Mouse (Mus musculus): ENCODE measurements around the gene Tac2.

The Tac2 gene

DNA sequence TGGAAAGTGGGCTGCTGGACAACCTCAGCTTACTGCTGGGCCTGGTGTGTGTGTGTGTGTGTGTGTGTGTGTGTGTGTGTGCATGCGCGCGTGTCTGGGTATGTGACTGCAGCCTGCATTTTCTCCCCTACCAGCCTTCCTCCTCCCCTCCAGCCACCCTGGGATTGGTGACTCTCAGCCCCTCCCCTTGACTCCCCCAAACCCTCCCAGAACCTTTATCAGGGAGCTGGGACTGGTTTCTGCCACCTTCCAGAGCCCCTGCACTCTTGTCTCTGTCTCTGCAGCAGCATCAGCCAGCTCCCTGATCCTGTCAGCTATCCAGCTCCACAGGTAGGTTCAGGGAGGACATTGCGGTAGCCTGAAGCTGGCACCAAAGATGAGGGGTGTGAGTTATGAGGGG is 858 bp downstream of the Tac2 start:
- DNase-seq (ENCODE audit: low spot score), result no peak

GRCm38 (mm10) chr10:127728437-127728836 is 4.2 kb downstream of the Tac2 start:
- no peak for DNase-seq (ENCODE audit: low spot score)

DNA sequence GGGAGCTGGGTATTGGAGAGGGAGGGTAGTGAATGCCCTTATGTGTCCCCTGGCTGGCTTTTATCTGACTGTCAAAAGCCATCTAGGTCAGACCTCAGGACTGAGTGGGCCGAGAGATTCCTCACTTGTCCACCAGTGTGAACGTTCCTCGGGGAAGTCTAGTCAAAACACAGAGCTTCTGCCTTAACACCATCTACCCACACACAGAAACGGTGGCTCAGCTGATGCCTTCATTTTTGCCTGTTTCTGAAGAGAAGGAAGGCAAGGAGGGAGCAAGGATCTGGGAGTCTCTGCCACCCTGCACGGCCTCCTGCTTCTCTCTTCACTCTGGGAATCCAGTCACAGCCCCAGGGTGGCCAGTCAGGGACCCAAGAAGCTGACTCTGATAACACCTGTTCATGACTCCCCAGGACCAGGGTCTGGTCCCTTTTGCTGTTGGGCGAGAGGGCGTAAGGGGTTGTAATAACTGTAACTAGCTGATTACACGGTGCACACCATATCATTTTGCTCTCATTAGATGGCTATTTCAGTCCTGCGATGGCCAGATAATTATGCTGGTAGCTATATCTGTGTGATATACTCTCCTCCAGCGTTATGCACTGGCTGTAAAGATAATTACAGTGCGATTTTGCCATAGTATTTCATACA is 6.1 kb downstream of the Tac2 start:
- no peak for DNase-seq (ENCODE audit: low spot score)

- DNase-seq (ENCODE audit: low spot score), result no peak
Observed at GRCm38 (mm10) chr10:127730933-127731310, 6.6 kb downstream of the Tac2 start.

- DNase-seq (ENCODE audit: low spot score), result no peak
Observed at GRCm38 (mm10) chr10:127731397-127731796, 7.1 kb downstream of the Tac2 start.

GRCm38 (mm10) chr10:127734434-127734833 is 10.2 kb downstream of the Tac2 start:
- peak; percentile 37 for DNase-seq (ENCODE audit: low spot score)

- no peak for DNase-seq (ENCODE audit: low spot score)
Observed at GRCm38 (mm10) chr10:127736266-127736665, 12.0 kb downstream of the Tac2 start.

DNA sequence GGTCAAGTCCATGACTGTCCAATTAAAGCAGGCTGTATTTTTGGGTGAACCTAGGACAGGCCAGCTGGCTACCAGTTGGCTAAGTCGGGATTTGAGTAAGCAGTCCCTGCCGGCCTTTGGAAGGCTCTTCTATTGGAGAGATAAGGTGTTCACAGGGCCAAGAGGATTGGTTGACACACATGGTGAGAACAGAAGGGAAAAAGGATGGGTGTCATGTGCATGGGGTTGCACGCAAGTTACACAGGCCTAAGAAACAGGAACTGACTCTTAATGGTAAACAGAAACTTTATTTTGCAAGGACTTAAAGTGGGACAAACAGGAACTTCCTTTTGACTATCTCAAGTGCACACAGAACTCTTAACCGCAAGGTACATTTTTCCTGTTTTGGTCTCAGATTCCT is 12.6 kb downstream of the Tac2 start:
- DNase-seq (ENCODE audit: low spot score), result no peak

DNA sequence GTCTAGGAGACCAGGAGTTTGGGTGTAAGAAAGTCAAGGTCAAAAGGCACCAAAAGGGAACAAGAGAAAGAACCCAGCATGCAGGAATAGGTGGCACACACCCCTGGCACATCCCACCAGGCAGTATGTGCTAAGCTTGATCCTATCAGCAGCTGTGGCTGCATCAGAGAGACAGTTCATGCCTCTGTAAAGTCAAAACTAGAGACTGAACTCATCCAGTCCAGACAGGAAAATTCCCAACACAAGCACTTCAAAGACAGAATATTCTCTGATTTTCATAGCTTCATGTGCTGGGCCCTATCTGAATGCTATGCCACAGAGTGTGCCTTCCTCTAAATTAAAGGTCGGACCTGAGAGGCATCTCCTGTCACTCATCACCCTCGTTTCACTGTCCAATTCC is 13.3 kb downstream of the Tac2 start:
- DNase-seq (ENCODE audit: low spot score), result no peak

DNA sequence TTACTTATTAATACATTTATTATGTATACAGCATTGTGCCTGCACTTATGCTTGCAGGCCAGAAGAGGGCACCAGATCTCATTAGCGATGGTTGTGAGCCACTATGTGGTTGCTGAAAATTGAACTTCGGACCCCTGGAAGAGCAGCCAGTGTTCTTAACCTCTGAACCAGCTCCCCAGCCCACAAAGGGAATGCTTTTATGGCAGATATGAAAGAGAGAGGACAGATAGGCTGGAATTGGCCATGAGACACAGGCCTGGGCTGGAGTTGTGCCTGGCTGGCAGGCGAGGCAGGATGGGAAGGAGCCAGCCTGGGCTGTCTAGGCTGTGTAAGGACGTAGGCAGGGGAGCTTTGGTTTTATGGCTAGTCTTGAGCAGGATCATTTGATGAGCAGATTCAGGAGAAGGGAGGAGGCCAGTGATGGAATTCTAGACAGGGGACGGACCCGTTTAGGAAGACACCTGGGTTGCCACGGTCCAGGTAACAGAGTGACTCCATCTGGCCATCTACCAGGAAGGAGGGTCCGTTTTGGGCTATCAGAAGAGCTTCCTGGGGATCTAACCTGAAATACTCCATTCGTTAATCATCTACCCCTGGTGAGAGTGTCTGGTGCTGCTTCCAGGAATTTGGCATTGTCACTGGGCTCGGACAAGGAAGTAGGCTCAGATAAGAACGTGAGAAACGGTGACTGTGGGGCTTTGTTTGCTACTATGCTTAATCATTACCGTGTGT is 14.0 kb downstream of the Tac2 start:
- peak; percentile 10 for DNase-seq (ENCODE audit: low spot score)

- DNase-seq (ENCODE audit: low spot score), result peak; percentile 79
Observed at GRCm38 (mm10) chr10:127739083-127739660, 14.9 kb downstream of the Tac2 start, which contains the start of gene Zbtb39. Zbtb39 (plus strand) TSS chr10:127739538.

DNA sequence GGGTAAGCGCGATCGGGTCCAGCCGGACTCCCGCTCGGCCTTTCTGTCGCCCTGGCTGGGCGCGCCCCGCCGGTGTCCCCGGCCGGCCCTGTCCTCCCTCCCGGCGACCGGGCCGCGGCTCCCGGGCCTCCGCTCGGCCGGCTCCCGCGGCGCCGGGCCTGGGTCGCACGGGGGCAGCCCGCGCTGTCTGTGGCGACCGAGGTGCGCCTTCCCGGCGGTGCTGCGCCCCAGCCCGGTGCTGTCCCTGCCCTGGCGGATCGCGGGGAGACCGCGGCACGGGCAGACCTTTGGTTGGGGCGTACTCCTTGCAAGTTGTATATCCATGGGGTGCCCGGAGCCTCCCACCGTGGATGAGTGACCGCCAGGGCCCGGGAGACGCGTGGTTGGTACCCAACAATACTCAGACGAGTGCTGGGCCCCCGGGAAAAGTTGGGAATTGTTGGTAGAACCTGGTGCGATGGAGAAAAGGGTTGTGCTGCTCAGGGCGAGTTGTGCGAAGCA is 15.4 kb downstream of the Tac2 start:
- DNase-seq (ENCODE audit: low spot score), result peak; percentile 20

- DNase-seq (ENCODE audit: low spot score), result no peak
Observed at GRCm38 (mm10) chr10:127744661-127745060, 20.4 kb downstream of the Tac2 start.

DNA sequence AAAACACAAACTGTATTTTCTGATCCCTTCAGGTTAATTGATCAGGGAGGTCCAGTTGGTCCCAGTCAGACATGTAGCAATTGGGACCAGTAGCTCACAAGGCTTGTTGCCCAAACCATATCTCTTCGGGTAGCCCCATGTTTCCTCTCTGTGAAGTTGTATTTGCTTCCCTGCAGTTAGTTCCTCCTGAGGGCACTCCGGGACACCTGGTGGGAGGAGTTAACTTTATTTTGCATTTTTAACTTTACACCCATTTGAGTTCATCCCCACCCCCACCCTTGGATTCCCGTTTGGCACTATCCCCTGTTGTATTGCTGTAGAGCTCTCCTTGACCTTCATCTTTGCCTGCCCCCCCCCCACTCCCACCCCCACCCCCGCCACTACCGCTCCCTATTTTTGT is 21.6 kb downstream of the Tac2 start:
- DNase-seq (ENCODE audit: low spot score), result no peak

- no peak for DNase-seq (ENCODE audit: low spot score)
Observed at GRCm38 (mm10) chr10:127747254-127747653, 23.0 kb downstream of the Tac2 start.

DNA sequence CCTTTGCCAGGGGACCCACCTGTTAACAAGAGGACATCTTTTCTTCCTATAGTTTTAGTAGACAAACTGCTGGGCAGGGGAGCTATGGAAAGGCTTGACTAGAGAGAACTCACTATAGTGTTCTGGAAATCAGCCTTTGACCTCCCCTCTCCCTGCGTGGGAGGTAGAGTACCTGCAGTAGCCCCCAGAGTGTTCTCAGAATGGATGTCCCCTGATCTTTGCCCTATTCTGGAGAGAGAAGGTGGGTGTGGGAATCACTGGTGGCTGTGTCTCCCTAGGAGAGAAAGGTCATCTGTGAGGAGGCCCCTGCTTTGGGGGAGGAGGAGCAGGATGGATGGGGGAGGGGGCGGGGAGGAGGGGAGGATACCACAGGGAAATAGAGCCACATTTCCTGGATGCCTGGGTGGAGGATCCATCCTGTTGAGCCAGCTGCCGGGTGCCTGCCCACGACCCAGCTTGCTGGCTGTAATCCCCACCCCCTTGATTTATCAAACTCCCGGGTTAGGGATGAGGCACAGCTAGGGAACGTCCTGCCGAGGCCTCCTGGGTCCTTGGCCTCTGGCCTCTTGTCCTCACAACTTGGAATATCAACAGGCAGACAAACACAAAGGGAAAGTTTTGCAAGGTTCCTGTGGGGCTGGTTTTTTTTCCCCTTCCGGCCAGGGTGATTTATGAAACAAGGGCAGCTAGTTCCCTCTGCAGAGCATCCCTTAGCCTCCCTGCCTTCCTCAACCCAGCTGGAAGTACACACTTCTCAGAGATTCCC is 24.8 kb downstream of the Tac2 start:
- no peak for DNase-seq (ENCODE audit: low spot score)

DNA sequence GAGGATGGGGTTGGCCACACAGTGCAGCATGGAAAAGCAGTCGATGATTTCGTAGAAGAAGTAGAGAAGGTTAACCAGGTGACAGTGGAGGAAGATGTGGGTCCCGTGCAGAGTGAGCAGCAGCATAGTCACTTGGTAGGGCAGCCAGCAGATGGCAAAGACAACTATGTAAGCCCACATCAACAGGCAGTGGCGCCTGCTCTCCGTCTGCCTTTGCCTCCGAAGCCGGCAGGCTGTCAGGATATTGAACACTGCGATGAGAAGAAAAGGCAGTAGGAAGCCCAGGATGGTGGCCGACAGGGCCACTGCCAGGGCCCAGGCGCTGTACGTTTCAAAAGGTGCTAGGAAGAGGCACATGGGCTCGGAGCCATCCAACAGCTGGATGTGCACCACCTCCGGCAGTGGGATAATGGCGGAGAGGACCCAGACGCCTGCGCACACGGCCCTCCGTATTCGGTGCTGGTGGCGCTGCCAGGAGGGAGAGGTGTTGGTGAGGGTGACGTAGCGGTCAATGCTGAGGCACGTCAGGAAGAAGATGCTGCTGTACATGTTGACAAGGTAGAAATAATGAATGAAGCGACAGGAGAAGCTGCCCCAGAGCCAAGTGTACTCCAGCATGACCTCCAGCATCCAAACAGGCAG is 26.0 kb downstream of the Tac2 start:
- no peak for DNase-seq (ENCODE audit: low spot score)

DNA sequence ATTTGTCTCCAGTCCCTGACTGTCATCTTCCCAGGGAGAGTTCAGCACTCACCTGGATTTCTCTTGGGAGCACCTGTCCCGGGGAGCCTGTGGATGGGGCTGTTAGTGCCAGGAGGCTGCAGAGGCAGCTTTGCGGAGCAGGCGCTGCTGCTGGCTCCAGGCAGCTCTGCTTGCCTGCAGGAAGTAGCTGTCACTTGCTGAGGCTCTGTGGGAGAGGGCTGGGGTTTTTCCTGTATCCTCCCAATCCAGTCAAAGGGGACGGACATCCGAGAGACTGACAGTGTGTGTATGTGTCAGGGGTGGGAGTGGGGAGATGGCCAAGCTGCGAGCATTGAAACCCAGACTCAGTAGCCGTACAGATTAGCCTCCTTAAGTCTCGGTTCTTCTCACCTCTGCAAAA is 27.3 kb downstream of the Tac2 start, which contains the start of gene Gpr182:
TSS of gene Gpr182 (minus strand) at position 185 of the 400 bp plus-strand sequence.
- no peak for DNase-seq (ENCODE audit: low spot score)

DNA sequence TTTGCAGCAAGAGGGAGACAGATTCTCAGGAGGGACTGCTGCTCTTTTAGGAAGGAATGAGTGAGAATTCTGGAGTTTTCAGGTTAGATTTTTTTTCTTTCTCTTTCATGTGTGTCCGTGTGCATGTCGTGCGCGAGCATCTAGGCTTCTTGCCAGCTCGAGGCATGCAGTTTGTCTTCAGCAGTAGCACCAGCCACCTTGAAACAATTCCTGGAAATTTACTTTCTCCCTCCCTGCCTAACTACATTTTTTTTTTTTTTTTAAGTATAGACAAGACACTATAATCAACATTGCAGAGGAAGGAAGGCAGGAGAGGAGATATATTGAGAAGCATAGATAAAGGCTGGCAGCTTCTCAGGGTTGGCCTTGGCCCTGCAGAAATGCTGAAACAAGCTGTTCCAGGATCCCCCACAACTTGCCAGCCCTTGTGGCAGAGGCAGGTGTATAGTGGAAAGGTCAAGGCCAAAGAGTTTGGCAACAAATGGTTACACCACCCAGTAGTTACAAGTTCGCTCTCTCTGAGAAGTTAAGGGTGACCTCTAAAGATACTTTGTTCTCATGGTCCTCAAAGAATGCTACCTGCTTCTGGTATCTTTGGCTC is 30.4 kb downstream of the Tac2 start:
- no peak for DNase-seq (ENCODE audit: low spot score)

DNA sequence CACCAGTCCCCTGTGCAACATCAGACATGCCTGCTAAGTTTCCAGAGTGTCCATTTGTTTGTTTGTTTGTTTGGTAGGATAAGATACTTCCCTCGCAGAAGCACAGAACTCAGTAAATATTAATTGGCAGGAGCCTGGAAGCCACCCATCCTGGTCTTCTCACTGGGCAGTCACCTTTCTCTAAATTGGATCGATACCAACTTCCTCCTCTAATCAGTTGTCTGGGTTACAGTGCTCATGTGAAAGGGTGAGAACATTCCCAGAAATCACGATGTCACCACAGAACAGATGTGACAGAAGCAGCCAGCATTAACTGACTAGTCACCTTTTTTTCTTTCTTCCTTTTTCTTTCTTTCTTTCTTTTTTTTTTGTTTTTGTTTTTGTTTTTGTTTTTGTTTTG is 31.0 kb downstream of the Tac2 start:
- DNase-seq (ENCODE audit: low spot score), result no peak

- DNase-seq (ENCODE audit: low spot score), result no peak
Observed at GRCm38 (mm10) chr10:127755770-127756468, 31.6 kb downstream of the Tac2 start.

All from MN1 (cell line).